Mouse (Mus musculus): ENCODE data around the gene Gal3st2c.

DNA sequence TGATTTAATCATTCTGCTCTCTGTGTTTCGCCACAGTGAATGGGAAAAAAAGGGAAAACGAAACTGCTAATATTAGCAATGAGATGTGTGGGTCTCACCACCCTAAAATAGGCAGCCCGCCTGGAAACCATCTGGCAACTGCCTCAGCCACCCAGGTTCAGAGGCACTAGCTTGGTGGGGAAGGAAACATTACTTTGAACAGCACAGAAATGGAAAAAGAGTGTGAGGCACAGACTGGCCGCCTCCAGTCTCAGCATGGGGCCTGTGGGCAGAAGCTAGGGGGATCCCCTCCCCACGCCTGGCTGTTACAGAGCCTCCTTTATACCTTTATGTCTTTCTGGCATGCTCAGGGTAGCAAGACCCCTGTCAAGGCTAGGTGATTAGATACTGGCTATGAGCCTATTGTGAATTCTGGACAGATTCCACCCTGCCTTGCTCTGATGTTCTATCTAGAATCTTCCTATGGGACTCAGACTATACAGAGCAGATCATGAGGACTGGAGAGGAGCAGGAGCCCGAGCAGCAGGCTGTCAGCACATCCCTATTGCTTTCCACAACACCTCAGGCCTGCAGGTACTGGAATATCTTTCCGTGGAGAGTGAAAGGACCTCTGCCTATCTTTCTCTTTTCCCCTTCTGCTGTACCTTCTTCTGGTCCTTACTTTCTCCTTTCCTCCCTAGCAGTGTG lies 63.4 kb downstream of the Gal3st2c start:
- TF ChIP-seq USF2 (IDR thresholded peaks at IDR 0.05; ENCODE audit: borderline replicate concordance in 1 of 2, insufficient read depth in 1 of 2, low read depth in 1 of 2, low read length in 2 of 2), result no peak
- no peak for TF ChIP-seq RAD21 (IDR thresholded peaks at IDR 0.05; ENCODE audit: low read depth, low read length)
- no peak for TF ChIP-seq POLR2A (IDR thresholded peaks at IDR 0.05; ENCODE audit: control insufficient read depth in 1 of 2, insufficient read depth in 1 of 2, low read depth in 1 of 2, low read length in 2 of 2, poor library complexity in 1 of 2)
- TF ChIP-seq MEF2A (IDR thresholded peaks at IDR 0.05; ENCODE audit: extremely low read depth, insufficient replicate concordance, low read depth, low read length, poor library complexity, severe bottlenecking), result no peak
- no peak for TF ChIP-seq CTCF (IDR thresholded peaks at IDR 0.05 in 2 of 3, conservative IDR thresholded peaks at IDR 0.05 in 1 of 3; ENCODE audit: control insufficient read depth in 1 of 3, insufficient read depth in 1 of 3, low read depth in 2 of 3, low read length in 3 of 3, poor library complexity in 1 of 3, severe bottlenecking in 1 of 3)
- no peak for TF ChIP-seq NELFE (IDR thresholded peaks at IDR 0.05; ENCODE audit: low read depth, low read length)
- no peak for TF ChIP-seq TCF12 (IDR thresholded peaks at IDR 0.05; ENCODE audit: low read depth, low read length)
- no peak for TF ChIP-seq TBP (IDR thresholded peaks at IDR 0.05; ENCODE audit: low read depth, low read length)
- TF ChIP-seq UBTF (IDR thresholded peaks at IDR 0.05; ENCODE audit: borderline replicate concordance, insufficient read depth, low read depth, low read length), result no peak
